Mouse (Mus musculus) retina, postnatal 7 days (tissue): Measurements from ENCODE around the gene Gm4491.

ENCODE experiments used
- DNase-seq: peaks from one replicate; pipeline ENCODE4 v3.0.0-alpha.2; 2012; ENCODE audit warnings: low read depth, low spot score

Gene Gm4491

GRCm38 (mm10) chr14:57115823-57116544 lies at the start of gene Gm4491:
Gene Gm4491, minus strand, starts transcription at chr14:57115883.
- DNase-seq, result no peak

- no peak for DNase-seq
Observed at GRCm38 (mm10) chr14:57161833-57162232, 46.1 kb upstream of the Gm4491 start.

DNA sequence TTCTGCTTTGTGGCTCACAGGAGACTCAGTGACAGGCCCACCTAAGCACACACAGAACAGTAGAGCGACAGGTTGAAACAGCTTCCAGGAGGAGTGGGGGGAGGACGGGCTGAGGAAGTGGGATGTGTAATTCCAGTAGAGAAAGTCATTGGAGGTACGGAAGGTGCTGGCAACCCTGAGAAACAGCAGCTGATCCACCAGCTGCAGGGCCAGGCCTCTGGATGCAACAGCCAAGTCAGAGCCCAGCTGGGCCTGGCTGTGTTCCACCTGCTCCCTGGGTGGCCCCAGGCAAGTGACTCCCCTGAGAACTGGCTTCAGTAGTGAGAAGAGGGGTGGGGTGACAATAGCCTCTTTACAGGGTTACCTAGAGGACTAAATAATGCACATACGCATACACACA lies 45.5 kb upstream of the Gm4491 start:
- no peak for DNase-seq

DNA sequence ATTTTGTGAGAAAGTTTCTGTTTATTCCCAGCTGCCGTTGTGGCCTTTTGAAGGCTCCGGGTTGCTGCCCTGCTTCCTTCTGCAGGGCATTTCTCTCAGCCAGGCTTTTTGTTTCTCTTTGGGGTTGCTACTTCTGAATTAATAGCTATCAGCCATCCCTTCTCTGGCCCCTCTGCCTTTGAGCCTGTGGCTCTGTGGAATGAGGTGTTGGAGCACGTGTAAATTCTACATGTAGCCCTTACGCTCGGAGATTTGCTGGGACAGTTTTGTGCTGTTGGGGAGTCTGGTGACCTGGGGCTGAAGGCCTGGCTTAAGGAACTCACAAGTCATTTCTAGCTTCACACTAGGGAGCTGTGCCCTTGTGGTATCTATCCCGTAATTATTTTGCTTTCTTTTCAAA lies 39.2 kb upstream of the Gm4491 start:
- no peak for DNase-seq

DNA sequence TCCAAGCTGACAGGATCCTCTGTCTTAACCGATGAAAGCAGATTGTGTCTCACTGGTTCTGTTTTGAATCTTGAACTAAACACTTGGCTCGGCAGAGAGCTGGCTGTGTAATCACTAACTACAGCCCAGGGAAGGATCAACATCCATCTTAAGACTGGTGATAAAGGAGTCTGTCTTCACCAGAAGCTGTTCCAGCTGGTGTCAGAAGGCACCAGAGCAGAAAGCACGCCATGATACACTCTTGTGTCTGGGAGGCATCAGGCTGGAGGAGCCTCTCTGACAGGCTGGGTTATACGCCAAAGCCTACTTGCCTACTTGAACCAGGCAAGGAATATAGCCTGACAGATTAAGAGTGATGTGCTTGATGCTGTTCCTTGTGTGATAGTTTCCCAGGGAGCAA lies 30.1 kb upstream of the Gm4491 start:
- DNase-seq, result no peak

DNA sequence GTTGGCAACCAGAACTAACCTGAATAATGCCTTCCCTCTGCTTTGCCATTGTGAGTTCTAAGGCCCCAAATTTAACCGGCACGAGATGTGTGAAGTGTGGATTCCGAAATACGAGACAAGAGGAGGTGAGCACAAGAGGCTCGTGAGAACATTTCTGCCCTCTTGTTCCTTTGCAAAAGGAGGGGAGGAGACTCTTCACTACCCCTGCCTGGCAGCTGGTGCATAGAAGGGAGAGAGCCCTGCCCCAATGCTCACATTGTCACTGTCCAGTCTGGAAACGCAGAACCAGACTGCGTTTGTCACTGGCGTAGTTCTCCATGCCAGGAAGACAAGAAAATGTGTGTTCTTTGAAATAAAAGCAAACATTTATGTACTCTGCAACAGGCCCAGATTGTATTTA lies 19.6 kb upstream of the Gm4491 start:
- no peak for DNase-seq

GRCm38 (mm10) chr14:57133161-57133661 lies 17.5 kb upstream of the Gm4491 start, which contains the start of gene Gjb6:
Gene Gjb6, minus strand, starts transcription at chr14:57133611.
- no peak for DNase-seq

- no peak for DNase-seq
Observed at GRCm38 (mm10) chr14:57127383-57127782, 11.7 kb upstream of the Gm4491 start.

DNA sequence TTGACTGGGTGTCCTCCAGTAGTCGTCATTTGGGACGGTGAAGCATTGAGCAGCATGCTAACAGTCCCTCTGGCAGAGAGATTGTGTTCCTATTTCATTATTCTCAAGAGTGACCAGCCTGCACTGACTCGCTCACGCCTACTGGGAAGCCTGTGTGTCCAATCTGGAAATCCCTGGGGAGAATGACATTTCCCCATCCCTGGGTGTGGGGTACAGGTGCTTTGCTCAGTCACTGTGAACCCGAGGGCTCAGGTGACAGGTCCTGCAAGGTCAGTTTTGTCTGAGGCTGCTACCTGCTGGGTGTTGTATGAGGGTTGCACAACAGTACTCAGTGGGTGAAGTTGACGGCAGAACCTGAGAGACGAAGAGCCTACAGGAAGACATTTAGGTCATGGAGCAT lies 6.6 kb upstream of the Gm4491 start:
- no peak for DNase-seq

DNA sequence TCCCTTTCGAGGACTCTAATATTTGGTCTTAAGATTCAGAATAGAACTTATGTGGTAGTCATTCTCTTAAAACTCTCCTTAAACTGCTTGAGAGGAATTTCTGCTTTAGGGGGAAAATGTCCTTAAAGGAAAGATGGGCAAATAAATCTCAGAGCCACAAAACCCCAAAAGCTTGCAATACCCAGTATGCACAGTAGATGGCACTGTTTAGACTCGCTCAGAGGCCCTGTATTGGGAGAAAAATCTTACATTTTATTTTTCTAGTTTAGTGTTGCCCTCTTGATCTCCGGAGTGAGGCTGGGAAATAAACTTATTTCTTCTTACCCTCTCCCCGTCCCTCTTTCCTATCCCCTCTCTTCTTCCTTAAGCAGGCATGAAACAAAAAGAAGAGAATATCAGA lies 6.5 kb downstream of the Gm4491 start:
- peak; percentile 47 for DNase-seq

DNA sequence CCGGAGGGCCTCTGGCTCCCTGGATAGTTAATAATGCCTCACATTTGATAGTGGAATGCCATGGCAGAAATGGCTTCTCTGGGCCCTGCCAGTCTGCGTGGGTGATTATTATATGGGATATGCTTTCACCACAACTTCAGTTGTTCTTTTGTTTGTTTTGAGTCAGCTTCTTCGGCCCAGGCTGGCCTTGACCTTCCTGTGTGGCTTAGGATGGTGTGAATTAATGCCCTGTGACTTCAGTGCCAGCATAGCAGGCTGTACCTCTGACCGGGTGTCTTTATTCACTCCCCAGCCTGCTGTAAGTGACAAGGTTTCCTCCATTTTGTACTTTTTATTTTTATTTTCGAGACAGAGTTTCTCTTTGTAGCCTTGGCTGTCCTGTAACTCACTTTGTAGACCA lies 7.8 kb downstream of the Gm4491 start:
- no peak for DNase-seq

DNA sequence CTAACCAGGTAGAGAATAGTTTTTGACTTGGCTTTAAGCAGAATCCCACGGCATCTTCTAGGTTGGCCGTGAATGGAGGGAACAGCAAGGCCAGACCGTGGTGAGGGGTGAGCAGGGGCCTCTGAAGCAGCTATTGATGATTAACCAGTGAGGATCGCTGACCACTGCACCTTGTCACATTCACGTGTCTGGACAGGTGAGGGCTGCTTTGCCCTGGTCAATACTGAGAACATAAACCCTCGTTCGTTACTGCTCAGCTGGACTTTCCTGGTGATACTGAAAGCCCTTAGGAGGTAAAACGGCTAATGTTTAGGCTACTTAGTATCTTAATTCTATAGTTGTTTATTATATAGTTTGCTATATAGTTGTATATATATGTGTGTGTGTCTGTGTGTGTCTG lies 8.6 kb downstream of the Gm4491 start:
- no peak for DNase-seq

GRCm38 (mm10) chr14:57105721-57106120 lies 10.0 kb downstream of the Gm4491 start:
- no peak for DNase-seq

DNA sequence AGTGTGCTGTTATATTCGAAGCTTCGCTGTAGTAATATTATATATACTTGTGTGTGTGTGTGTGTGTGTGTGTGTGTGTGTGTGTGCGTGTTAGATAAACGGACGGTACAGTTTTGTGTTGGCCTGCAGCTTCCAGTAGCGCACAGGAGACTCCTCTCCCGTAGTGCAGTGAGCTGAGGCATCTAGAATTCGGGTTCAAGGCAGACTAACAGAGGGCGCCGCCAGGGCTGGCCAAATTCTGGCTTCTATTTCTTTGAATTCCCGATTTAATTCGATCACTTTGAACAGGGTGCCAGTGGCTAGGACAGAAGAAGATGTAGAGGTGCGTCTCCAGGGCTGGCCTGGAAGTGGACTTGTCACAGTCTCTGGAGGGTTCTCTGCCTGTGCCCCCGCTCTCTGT lies 10.6 kb downstream of the Gm4491 start:
- DNase-seq, result no peak

- DNase-seq, result peak; percentile 23
Observed at GRCm38 (mm10) chr14:57104106-57105023, 11.3 kb downstream of the Gm4491 start, which contains the start of gene Gjb2. Gene Gjb2, minus strand, starts transcription at chr14:57104702.

GRCm38 (mm10) chr14:57103711-57104105 lies 12.0 kb downstream of the Gm4491 start:
- DNase-seq, result no peak

GRCm38 (mm10) chr14:57103121-57103520 lies 12.6 kb downstream of the Gm4491 start:
- no peak for DNase-seq

GRCm38 (mm10) chr14:57101623-57102022 lies 14.1 kb downstream of the Gm4491 start:
- no peak for DNase-seq

DNA sequence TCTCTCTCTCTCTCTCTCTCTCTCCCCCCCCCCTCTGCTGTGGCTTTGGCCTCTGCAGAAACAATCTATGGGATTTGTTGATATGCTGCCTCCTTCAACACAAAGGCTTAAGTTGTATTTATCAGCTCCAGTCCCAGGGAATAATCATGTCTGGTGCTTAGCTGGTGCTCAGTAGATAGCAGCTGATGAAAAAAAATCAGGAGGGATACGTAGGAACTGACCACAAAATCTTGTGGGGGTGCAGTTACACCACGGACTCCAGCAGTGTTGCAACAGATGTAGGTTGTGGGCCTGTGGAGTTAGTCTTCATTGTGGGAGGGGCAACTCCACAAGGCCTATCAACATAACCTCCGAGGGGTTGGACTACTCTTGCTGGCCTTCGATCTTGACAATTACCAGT lies 19.8 kb downstream of the Gm4491 start:
- DNase-seq, result no peak

DNA sequence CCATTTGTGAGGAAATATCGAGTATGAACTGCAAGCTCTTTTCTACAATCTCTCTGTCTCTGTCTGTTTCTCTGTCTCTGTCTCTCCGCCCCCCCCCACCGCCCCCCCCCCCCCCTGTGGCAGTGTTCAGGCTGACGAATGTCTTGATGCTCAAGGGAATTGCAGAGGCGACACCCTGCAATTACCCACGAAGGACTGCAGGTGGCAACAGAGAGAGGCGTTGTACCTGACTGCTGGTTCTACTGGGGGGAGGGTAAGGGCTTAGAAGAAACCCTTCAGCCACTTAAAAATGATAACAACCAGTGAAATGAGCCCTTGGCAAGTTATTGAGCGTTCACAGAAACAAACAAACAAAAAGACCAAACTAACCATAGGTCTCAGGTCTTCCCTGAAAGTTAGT lies 22.7 kb downstream of the Gm4491 start:
- DNase-seq, result peak; percentile 44

DNA sequence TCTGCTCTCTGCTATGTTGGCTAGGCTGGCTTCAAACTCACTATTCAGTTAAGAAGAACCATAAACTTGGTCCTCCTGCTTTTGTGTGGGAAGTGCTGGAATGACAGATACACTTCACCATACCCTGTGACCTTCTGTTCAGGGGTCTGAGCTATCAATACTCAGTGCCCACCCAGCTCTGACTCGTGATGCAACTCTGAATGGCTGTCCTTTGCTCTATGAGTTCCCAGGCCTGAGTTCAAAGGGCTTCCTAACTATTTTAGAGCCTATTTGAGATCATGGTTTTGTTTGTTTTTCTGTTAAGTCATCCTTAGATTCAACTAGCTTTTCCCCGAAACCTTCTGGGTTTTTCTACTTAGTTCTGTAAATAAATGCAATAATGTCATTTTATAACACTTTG lies 25.7 kb downstream of the Gm4491 start:
- DNase-seq, result no peak

DNA sequence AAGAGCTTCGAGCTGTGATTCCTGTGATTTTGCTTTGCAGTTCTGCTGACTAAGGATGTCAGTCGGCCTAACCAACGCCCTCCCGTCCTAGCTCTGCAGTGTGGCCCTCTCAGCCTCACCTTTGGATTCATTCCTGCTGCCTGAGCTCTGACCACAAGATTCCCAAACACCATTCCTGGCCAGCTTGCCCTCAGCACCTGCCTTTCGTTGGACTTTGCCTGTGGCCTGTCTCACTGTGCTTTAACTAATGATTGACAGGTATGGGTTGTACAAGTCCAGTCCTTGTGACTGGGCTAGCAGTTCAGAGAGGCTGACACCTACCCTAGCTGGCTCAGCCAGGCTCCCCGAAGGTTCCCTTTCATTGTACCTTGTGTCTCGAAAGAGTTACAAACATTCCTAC lies 26.6 kb downstream of the Gm4491 start:
- DNase-seq, result no peak
